Mouse (Mus musculus) frontal cortex, adult (tissue): Measurements from ENCODE around the gene Lipo2.
"Not testable (repeated sequence)": the region's sequence is repeated elsewhere in the genome, so short reads cannot be mapped to it uniquely, and the experiment has no call there.

Source experiments
- ATAC-seq: cut with Nextera tagmentation; 2 replicates; pipeline ENCODE4 v1.9.2; 2017; ENCODE audit warnings: mild to moderate bottlenecking, moderate library complexity, mixed read lengths; ENCODE audit not compliant: low TSS enrichment

The Lipo2 gene

DNA sequence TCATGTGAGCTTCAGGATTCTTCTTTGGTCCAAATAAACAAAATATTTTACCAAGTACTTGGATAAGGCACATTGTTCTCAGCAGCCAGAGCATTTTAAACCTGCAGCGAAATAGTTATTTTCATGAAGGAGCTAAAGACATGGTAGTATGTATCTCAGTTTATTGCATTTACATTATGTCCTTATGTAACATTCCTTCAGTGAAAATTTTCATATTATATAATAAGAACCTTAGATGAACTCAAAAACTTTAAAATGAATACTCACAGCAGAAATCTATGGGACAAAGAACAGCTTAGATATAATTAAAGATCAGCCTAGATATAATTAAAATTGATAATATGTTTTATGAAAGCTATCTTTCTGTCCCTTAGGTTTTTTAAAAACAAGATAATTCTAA lies at the start of gene Lipo2:
Gene Lipo2, minus strand, starts transcription at position 101 of the 400 bp plus-strand sequence.
- not testable (repeated sequence) for ATAC-seq

DNA sequence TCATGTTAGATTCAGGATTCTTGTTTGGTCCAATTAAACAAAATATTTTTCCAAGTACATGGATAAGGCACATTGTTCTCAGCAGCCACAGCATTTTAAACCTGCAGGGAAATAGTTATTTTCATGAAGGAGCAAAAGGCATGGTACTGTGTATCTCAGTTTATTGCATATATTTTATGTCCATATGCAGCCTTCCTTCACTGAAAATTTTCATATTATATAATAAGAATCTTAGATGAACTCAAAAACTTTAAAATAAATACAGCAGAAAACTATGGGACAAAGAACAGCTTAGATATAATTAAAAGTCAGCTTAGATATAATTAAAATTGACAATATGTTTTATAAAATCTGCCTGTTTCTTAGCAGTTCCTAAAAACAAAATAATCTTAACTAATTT lies 36.2 kb upstream of the Lipo2 start, which contains the start of gene Lipo1:
Gene Lipo1, minus strand, starts transcription at position 101 of the 400 bp plus-strand sequence.
- ATAC-seq = not testable (repeated sequence)

DNA sequence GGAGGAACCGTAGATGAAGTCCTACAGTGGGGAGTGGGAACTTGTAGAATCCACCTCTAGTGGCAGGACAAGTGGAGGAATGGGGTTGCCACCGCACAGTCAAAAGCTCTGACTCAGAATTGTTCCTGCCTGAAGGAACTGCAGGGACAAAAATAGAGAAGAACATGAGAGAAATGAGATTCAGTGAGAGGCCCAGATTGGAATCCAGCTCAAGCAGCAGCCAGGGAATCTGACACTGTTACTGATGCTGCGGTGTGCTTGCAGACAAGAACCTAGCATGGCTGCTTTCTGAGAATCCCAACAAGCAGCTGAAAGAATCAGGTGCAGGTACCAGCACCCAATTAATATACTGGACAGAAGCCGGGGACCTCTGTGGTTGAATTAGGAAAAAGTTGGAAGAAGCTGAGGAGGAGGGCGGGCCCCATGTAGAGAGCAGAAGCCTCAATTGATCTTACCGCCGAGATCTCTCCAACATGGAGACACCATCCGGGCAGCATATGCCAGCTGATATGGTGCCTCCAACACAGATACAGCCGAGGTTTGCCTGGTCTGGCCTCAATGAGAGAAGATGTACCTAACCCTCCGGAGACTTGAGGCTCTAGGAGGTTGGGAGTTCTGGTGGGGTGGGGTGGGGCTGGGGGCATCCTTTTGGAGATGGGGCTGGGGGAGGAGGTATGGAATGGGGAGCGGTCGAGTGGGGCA lies 35.6 kb upstream of the Lipo2 start:
- peak; percentile 99 for ATAC-seq

DNA sequence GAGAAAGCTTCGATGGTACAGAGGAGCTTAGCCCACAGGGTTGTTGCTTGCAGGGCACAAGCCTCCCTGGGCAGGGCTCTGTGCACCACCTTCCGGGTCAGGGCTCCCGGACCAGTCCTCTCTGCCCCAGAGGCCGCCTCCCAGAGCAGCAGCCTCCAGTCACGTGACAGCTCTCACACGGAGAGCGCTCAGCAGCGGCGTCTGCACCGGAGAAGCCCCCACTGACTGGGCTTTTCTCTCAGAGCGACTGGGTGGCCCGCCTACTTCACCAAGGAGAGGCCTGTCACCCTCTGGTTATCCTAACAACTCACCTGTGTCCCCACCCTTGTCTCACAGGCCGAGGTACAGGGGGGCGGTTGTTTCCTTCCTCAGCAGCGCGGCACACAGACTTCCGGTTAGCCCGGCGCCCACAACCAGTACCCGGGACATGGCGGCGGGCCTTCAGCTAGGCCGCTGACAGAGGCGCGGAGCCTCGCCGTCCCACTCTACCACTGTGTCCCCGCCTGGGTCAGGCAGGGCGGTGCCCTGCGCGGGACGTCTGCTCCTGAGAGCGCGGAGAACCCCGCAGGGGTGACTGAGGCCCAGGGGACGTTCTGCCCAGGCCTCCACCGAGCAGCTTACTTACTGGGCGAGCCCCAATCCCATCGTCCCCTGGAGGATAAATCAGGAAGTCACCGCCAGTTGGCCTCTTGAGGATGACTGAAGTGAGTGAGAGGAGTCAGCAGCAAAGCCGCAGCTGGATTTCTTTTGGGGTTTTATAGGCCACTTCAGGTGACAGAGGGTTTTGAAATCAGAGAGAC lies 10.3 kb upstream of the Lipo2 start, which contains the start of gene Lipo3:
Gene Lipo3, minus strand, starts transcription at position 665 of the 800 bp plus-strand sequence.
- ATAC-seq = peak; percentile 92
